Mouse (Mus musculus): Measurements from ENCODE around the gene Mitf.

Mitf gene

DNA sequence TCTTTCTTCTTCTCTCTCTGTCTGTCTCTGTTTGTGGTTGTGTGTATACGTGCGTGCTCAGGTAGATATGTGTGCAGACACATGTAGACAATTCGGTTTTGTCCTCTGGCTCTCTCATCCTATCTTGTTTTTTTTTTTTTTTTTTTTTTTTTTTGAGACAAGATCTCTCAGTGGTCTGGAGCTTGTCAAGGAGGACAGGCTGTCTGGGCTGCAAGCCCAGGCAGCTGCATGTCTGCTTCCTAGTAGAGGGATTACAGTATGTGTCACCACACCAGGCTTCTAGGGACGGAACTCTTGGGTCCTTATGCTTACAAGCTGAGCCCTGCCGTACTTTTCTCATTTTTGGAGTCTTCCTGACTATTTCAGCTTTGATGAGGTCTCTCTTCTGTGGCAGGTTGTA, 73.5 kb downstream of the Mitf start:
- peak; percentile 46 to 47 for DNase-seq (ENCODE audit: low spot score in 2 of 2)

DNA sequence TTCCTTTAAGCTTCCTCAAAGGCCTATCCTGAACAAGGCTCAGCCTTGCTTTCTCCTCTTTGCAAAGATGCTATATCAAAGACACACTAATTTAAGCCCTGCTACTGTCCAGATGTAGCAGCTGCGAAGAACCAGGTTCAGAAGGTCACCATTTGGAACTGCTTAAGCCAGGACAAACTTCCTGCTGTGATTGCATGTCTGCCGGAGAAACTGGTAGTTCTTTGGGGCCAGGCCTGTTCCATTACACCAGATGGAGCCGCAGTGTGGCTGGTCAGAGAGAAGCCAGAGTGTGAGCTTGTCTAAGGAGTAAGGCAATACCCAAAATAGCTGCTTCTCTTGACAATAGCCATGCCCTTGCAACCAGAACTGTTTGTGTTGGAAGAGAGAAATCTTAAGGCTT, 75.1 kb downstream of the Mitf start:
- DNase-seq (ENCODE audit: low spot score in 2 of 2): peak; percentile 71 to 72

DNA sequence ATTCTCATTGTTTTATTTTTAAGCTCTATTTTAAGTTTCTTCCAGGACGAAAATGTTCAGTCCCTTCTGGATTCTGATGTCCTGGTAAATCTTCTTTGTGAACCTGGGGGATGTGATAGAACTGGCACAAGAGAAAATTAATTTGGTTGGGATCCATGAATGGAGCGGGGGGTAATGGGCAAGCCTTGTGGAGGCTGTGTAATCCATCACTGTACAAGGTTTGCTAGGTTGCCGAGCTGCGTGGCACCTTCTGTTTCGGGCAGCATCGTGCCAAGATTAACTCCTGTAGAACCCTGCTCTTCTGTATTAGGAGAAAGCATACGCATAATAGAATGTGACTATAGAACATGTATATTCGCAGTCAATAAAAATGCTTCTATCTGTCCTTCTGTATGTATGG, 76.1 kb downstream of the Mitf start:
- DNase-seq (ENCODE audit: low spot score in 2 of 2): no peak

DNA sequence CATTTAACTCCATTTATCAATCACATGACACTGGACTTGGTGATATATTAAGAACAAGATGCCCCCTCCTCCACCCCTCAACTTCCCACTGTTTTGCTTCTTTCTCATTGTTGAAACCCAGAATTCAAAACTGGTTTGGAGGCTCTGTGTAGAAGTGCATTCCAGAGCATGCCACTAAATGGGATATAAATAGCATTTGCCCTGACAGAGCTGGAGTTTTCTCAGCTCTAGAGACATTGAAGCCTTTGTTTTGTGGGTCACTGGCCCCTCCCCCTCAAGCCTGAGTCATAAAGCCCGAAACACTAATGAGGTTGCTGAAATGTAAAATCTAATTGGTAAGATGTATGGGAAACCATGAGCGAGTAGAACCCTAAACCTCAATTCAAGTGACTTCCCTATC, 76.6 kb downstream of the Mitf start:
- DNase-seq (ENCODE audit: low spot score in 2 of 2): peak in 1 of 2 experiments; percentile 39

DNA sequence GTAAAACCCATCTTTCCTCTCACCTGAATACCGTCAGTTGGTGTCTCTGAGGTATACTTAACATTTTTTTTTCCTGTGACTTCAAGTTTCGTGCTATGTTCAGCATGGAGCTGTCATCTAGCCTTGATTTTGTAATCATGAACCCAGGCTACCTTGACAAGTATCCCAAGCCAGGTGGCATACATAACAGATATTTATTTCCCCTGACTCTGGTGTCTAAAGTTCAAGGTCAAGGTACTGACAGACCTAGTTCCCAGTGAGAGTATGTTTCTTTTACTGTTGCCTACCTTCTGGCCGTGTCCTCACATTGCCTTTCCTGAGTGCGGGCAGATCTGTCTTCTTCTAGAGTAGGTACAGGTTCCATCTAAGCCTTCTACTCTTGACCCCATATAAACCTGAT, 78.1 kb downstream of the Mitf start:
- DNase-seq (ENCODE audit: low spot score in 2 of 2): no peak

DNA sequence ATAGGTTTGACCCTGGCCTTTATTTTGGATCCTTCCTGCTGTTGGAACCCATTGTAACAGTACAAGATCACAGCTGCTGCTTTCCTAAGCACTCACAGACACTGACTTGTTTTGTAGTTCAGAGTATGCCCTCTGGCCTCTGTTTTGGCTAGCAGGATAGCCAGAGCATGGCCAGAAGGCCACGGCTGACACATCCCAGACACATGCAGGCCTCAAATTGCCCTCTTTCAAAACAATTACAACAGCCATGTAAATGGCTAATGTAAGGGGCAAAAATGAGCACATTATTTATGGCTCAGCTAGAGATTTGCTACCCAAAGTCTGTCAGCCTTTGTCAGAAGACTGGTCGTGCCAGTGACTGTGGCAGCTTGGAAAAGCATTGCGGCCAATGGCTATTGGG, 78.8 kb downstream of the Mitf start:
- DNase-seq (ENCODE audit: low spot score in 2 of 2): no peak

DNA sequence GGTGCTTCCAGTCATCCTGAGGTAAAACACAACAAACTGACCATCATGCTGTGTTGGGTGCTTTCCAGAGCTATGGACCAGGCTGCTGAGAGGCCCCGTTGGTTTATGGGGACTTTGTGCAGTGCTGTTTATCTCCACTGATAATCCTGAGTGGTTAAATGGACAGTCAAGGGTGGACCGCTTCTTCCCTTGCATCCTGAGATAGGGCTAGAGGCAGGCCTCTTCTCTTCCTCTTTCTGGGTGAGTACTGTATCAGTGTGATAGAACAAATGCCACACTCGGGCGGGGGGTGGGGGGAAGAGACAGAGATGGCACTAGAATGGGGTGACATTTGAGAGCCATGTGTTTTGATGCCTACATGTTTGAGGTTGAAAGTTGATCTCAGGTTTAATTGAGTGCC, 81.0 kb downstream of the Mitf start:
- DNase-seq (ENCODE audit: low spot score in 2 of 2): no peak

DNA sequence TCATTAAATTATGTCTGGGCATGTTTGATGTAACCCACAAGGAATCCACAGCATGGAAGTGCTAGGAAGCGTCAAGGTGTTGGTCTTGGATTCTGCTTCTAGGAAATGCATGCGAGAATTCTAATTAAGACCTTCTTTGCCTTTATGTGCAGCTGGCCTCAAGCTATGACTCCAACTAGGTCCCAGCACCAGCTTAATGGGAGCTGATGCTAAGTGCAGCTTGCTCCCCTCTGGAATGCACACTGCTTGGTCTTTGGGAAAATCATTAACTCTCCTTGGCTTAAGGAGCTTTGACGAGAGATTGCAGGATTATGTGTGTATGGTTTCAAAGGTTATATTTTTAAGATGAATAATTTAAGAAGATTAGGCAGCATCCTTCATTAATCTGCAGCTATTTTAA, 81.7 kb downstream of the Mitf start:
- no peak for DNase-seq (ENCODE audit: low spot score in 2 of 2)

DNA sequence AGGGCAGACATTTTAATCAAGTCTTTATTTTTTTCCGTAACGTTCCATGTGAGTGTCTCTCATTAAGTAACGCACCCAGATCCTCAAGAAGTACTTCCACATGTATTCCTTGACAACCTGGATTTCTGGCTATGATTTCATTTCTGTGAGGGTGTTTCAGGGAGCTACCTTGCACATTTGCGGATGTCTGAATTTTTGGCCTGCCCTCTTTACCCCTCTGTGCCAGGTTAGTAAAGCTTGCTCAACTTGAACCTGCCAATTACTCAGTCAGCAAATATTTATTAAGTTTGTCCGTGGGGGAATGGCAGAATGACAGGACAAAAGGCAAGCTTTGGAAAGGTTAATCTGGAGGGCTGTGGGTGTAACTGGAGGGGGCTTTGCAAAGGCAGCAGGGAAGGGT, 86.7 kb downstream of the Mitf start:
- no peak for DNase-seq (ENCODE audit: low spot score in 2 of 2)

DNA sequence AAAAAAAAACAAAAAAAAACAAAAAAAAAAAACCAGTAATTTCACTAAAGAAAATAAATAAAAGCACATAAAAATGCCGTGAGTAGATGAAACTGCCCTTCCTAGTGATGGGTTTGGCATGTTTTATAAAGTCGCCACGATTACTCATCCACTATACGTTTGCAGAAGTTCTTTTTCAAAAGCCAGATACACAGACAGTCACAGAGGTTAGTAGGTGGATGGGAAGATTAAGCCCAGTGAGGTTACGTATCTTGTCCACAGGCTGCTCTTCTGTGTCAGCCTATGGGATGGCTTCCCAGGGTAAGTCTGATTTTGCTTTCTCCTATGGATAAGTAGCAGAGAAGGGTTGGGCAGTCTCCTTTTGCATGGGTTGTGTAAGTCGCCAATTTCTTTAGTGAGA, 90.3 kb downstream of the Mitf start:
- DNase-seq (ENCODE audit: low spot score in 2 of 2): no peak

DNA sequence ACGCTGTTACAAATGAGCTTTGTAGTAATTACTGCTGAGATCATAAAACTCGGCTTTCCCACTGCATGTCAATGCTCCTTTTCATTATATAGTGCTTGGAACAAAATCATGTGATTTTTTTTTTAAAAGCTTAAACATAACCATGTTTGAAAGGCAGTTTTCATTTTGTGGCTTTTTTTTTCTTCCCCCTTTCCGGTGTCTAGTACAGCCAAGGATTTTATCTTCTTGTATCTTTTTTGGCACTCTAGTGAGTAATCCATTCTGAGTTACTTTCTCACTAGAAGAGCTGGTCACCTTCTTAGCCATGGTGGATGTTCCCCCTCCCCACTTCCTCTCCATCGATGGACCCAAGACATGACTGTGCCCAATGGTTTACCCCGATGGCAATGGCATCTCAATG, 91.2 kb downstream of the Mitf start:
- no peak for DNase-seq (ENCODE audit: low spot score in 2 of 2)

DNA sequence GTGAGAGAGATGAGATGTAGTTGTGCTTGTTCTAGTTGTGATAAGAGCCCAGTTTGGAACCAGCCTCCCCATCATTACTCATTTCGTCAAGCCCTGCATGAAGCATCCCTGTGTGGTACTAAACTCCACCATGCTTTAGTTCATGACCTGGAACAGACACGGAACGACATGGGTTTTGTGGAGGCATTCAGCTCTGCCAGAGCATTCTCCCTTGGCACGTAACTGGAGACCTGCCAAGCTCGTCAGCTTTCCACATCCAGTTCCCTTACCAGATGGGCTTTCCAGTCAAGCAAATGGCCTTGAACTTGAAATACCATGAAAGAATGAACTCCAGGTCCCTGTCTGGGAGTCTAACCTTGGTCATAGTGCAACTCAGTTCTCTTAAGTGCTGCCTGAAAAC, 94.7 kb downstream of the Mitf start:
- peak in 1 of 2 experiments; percentile 34 for DNase-seq (ENCODE audit: low spot score in 2 of 2)

DNA sequence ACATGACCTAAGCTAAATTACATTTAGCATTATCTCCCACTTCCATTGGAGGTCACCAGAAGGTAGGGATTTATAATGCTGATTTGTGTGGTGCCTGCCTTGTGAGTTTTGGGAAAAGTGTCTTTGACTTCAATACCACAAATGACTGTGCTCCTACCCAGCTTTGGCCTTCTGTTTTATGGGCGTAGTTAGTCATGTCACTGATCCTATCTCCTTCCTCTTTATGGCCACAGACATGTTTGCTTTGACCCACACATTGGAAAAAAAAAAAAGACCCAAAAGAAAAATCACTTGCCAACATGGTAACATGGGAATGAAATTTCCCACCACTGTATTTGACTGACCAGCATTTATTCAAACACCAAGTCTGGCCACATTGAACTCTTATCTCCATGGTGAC, 95.4 kb downstream of the Mitf start:
- no peak for DNase-seq (ENCODE audit: low spot score in 2 of 2)

DNA sequence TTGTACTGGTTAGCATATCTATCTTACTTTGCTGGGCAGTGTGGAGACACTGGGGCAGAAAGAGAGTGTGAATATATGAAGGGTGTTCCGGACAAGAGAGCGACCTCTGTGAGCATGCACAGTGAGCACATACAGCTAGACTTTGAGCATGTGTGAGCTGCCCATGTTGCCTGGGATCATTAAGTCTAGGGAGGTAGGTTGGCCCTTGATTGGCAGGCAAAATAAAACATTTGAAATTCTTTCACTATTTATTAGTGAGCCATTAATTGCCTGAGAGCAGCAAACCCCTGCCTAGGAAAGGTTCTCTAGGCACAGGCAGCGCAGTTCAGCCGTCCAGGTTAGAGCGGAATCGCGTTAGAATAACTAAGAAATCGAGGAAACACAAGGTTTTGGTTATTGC, 107.9 kb downstream of the Mitf start:
- DNase-seq (ENCODE audit: low spot score in 2 of 2): no peak

DNA sequence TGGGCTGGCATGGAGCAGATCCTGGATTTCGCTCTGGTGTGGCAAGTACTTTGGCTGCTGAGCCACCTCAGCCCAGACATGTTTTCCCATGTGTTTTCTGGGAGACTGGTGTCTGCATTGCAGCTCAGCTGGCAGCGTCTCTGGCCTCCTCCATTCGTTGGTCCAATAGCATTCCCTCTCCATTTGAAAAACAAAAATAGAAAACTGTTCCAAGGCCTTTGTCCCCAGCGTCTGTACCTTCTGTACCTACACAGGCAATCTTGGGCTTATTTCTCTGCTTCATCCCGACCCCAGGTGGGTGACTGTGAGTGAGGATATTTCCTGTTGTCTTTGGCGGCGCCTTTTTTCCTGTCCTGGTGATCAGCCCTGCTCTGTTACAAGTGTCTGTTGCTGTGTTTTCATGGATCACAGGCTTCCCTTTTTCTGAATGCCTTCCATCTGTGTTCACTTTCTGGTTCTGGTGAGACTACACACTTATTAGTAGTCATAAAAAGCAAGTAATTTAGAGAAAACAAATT, 109.6 kb downstream of the Mitf start:
- peak in 1 of 2 experiments; percentile 17 for DNase-seq (ENCODE audit: low spot score in 2 of 2)

DNA sequence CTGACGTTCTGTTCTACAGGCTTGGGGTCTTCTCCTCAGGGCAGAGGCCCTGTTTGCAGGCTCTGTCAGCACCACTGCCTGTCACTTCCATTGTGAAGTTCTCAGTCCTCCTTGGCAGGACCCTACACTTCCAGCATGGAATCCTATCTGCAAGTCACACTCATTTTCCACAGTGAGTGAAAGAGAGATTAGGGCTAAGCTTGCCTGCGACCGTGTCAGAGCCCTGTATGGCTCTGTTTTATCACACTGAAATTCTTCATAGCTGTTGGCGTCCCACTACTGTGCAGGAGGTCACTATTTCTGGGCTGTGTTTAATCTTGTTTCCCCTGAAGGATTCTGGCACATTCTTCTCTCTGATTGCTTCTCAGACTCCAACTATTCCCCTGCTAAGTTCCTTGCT, 111.2 kb downstream of the Mitf start:
- DNase-seq (ENCODE audit: low spot score in 2 of 2): peak; percentile 56 to 60

DNA sequence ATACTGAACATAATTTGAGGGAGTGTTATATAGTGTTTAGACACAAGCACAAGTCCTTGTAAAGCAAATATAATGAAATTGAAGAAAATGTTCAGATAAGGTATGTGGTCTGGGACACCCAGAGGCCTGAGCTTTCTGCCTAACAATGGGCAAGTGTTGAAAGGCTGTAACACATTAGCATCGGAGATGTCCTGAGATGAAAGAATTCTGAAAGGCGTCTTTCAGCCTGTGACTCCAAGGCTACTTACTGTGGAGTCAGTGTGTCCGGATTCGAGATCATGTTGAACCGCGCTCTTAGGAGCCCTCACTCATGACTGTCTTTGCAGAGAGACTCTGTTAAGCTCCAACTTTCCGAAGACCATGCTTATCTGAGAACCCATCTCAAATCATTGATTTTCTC, 111.6 kb downstream of the Mitf start:
- no peak for DNase-seq (ENCODE audit: low spot score in 2 of 2)

DNA sequence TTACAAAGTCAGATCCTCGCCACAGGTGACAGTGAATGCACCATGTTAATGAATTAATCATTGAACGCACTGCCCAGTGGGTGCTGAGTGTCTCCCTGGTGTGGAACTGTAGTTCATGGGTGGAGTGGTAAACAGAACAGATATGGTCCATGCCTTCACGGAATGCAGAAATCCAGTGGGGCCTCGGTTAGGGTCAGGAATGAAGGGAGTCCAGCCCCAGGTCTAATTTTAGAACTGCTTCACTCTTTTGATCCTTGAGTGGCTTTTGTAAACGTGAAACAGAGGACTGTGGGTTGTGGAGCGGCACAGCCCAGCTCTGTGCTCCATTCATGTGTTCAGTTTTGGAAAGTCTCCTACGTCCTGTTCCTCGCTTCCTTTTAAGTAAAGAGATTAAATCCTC, 112.4 kb downstream of the Mitf start:
- peak; percentile 12 to 32 for DNase-seq (ENCODE audit: low spot score in 2 of 2)

DNA sequence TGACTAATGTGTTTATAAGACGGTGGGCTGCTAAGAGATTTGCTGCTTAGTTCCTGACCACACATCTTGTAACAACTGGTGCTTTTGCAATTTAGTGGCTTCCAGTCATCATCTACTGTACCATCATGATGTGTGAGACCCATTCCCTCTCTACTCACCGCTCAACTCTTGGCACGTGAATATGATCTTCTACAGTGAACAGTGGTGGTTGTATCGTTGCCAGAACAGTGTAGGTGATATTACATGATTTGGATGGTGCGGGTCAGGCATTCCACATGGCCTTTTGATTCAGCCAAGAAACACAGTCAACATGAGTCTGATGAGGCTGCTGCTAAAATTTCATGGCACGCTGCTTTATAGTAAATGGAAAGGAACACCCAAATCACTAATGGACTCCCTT, 114.7 kb downstream of the Mitf start:
- no peak for DNase-seq (ENCODE audit: low spot score in 2 of 2)

DNA sequence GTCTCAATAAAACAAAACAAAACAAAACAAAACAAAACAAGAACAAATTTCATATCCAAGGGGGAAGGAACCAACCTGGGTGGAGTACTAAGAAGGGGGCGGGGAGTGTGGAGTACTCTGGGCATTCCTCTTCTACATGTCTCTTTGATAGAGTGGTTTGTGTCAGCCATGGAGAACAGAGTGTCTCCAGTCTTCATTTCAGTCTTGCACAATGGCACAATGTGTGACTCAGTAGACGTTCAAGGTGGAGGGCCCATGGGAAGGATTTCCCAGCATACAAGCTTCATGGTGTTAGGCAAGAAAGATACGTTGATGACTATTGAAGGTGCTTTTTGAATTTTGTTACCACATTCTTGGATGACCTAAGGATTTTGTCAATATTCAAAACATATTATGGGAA, 117.4 kb downstream of the Mitf start:
- DNase-seq (ENCODE audit: low spot score in 2 of 2): no peak

DNA sequence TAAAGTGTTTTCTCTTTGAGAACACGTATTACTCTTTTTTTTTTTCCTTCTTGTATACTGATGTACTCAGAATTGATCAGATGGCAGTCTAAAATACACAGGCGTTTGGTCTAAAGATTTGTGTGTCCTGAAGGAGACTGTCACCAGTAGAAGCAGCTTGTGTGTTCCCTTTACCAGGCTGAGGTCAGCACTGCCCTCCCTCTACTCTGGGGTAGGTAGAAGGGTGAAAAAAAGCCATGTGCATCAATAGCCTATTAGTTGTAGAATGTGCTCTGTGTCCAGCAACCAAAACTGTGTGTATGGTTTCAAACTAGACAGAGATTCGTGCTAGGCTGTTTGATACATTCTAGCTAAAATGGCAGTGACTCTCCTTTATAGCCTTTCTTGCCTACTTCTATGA, 122.2 kb downstream of the Mitf start:
- peak in 1 of 2 experiments; percentile 14 for DNase-seq (ENCODE audit: low spot score in 2 of 2)

DNA sequence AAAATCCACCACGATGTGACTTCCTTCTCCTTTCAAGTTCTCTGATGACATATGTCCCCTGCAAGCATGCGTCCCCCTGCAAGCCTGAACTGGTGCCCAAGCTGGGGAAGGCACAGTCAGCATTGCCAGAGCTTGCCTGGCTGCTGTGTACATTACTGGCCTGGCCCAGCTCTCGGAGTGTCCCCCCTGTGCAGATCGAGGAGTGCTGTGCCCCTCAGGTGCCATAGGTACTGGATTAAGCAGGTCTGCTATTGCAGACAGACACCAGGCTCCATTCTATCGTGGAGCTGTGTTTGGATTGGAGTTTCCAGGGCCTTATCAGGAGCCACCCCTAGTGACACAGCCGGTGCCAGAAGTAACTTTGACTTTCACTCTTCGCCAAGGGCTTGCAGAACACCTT, 122.6 kb downstream of the Mitf start:
- peak; percentile 74 to 75 for DNase-seq (ENCODE audit: low spot score in 2 of 2)

DNA sequence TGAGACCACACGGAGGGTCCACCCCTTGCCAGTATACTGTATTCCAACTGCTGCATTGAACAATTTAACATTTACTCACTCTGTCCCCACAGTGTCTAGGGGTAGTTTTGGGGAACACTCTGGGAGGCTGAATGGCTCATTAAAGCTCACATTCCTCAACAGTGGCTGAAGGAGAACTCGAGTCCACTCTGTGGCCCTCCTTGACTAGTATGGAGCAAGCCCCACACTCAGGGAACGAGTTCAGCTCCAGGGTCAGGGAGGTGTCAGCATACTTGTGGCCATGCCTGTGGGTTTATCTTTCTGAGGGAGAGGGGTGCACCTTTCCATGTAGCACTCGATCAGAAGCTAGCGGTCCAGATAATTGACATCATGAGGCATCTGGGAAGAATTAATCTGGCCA, 130.3 kb downstream of the Mitf start:
- DNase-seq (ENCODE audit: low spot score in 2 of 2): no peak

DNA sequence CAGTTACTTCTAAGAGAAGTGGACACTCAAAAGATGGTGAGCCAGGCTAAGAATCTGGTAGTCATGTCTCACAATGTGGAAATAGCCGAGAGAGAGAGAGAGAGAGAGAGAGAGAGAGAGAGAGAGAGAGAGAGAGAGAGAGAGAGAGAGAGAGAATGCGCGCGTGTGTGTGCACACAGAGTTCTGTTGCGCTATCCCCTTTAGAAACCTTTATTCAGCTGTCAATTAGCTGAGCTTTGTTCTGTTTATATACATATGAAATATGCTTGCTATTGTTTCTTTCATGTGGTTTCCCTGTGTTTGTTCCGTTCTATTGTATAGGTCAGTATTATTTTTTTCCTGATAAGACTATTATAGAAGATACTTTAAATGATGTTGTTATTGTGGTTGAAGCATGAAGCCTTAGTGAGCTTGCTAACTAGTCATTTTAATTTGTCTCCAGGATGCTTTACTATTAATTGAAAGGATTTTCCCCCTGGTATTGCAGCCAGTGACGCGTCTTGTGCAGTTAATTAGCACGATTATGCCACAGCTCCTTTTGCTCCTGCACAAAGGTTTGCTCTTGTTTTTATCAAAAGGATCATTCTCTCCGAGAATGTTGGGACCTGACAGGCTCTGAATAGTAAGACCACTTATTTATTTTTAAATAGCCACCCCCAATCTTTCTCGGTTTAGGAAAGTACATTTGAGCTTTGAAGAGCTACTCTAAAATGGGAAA, 131.2 kb downstream of the Mitf start:
- no peak for DNase-seq (ENCODE audit: low spot score in 2 of 2)
